Mouse (Mus musculus) hindbrain, postnatal 0 days (tissue): ENCODE measurements around the gene Nfic. TPM values are rescaled to one million over a fixed set of nuclear protein-coding genes. Genes with fewer than 3 reads are reported as not detected.
A peak's percentile ranks its signal among the peaks of the same experiment; 100 is the strongest.

Experiments
- ATAC-seq: fragments of 200-750 bp; cut with Nextera tagmentation; 2 replicates; pipeline ENCODE4 v1.8.0; 2017; ENCODE audit warnings: mild to moderate bottlenecking, moderate TSS enrichment, moderate library complexity
- DNase-seq: peaks from one replicate; pipeline ENCODE4 v3.0.0-alpha.2; 2015; ENCODE audit warnings: low spot score
- H3K27ac ChIP-seq: fragments of 300-500 bp; sonication (generic); 2 replicates; pipeline ENCODE4 v1.5.1; 2014; ENCODE audit warnings: mild to moderate bottlenecking
- H3K27me3 ChIP-seq: fragments of 300-500 bp; sonication (generic); 2 replicates; pipeline ENCODE4 v1.6.1; 2014; ENCODE audit warnings: low read length, mixed read lengths; ENCODE audit not compliant: insufficient read depth
- H3K36me3 ChIP-seq: fragments of 300-500 bp; sonication (generic); 2 replicates; pipeline ENCODE4 v1.6.1; 2014; ENCODE audit warnings: low read length, mixed read lengths; ENCODE audit not compliant: insufficient read depth
- H3K4me1 ChIP-seq: fragments of 300-500 bp; sonication (generic); 2 replicates; pipeline ENCODE4 v1.6.1; 2014; ENCODE audit warnings: antibody characterized with exemption, low read length, mixed read lengths; ENCODE audit not compliant: insufficient read depth
- H3K4me2 ChIP-seq: fragments of 300-500 bp; sonication (generic); 2 replicates; pipeline ENCODE4 v1.6.1; 2014; ENCODE audit warnings: low read depth, mild to moderate bottlenecking, low read length, moderate library complexity, mixed read lengths
- H3K4me3 ChIP-seq: fragments of 300-500 bp; sonication (generic); 2 replicates; pipeline ENCODE4 v1.5.1; 2014; ENCODE audit warnings: low read length
- H3K9ac ChIP-seq: fragments of 300-500 bp; sonication (generic); replicated peaks from 2 replicates; pipeline ENCODE4 v1.6.1; 2014; ENCODE audit warnings: mild to moderate bottlenecking, low read length, moderate library complexity, mixed read lengths
- H3K9me3 ChIP-seq: fragments of 300-500 bp; sonication (generic); 2 replicates; pipeline ENCODE4 v1.6.1; 2016; ENCODE audit warnings: low read length, mixed read lengths
- CTCF ChIP-seq: IDR thresholded peaks from 2 replicates; pipeline ENCODE4 v1.5.1; 2016; ENCODE audit warnings: antibody characterized with exemption, control low read depth, low read depth
- WGBS: fragments of 180-500 bp; shearing (Covaris S2); extraction: QIAGEN DNeasy Blood & Tissue Kit; methylation state at CpG from one replicate; pipeline ENCODE4 v1.1.7; 2014; 5-methylcytosine and 5-hydroxymethylcytosine counted together
- polyA plus RNA-seq: library from polyadenylated mRNA; unstranded; fragments of >200 nt; fragmentation: Nextera tagmentation; extraction: Ambion mirVana; gene quantifications from 2 replicates; pipeline ENCODE4 v1.2.1, GENCODE M21; 2015
- total RNA-seq: library from RNA; depleted of rRNA; stranded (reverse); fragments of >200 nt; gene quantifications from 2 replicates; pipeline ENCODE4 v1.2.3, GENCODE M21; 2014

Gene Nfic
- total and polyA plus RNA-seq, 2 experiments from 2014 or later, result 26.5 to 33.8 TPM

DNA sequence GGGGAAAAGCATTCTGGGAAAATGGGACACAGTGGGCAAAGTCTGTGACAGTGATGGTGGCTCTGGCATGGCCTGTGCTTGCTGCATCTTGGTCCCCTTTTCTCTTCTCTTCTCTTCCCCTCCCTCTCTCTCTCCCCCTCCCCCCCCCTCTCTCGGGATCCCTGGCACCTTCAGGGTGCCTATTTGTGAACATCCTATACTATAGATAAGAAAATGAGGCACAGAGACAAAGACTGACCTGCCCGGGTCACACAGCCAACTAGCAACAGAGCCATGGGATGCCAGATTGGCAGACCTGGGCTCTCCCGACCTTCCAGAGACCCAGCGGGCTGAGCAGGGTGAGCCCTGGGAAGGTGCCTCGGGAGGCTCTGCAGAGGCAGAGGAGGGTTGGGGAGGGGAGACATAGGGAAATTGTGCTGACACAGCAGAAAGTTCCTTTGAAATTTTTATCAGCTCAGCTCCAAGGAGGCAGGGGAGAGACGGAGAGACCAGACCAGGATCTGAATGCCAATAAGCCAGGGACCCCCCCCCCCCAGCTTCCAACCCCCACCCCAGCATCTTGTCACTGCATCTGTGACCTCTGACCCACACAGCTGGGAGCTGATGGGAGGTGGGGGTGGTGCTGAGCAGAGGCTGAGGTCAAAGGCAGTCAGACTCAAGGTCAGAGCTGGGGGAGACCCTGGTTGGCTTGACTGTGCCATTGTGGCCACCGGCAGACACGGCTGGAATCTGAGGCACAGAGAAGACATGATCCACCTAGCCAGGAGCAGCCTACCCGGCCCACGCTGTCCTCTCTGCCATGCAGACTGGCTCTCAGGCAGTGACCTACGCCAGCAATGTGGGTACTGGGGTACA lies 37.0 kb downstream of the Nfic start:
- H3K9ac ChIP-seq, result no peak overlapping the region
- DNase-seq, result no peak

GRCm38 (mm10) chr10:81417227-81418215 lies 37.9 kb downstream of the Nfic start:
- H3K9me3 ChIP-seq, result no peaks in the 10 kb centered on the region
- H3K27ac ChIP-seq, result peak overlapping the region; percentile 77
- no peak for DNase-seq
- no peaks in the 10 kb centered on the region for H3K27me3 ChIP-seq
- no peak for ATAC-seq
- no peak overlapping the region for H3K4me3 ChIP-seq
- no peaks in the 10 kb centered on the region for H3K36me3 ChIP-seq
- peak overlapping the region; percentile 28; the same call in 1 of the 2 replicates for H3K9ac ChIP-seq
- peak overlapping the region; percentile 42 for H3K4me2 ChIP-seq
- no peak for TF ChIP-seq CTCF
- WGBS, result 41% methylated on average over 12 of the region's 12 CpGs
- H3K4me1 ChIP-seq, result peaks cover 24% of the 10 kb centered on the region

More for the DNA sequence above, 37.0 kb downstream of the Nfic start:
- H3K4me1 ChIP-seq, result peaks cover 24% of the 10 kb centered on the region
- H3K4me2 ChIP-seq, result no peak overlapping the region
- H3K27me3 ChIP-seq, result no peaks in the 10 kb centered on the region
- 0 out of 2 replicates have a peak overlapping the region, but pooled peaks have one; percentile 77 for H3K27ac ChIP-seq
- no peaks in the 10 kb centered on the region for H3K36me3 ChIP-seq
- no peak for ATAC-seq
- H3K4me3 ChIP-seq, result no peak overlapping the region
- H3K9me3 ChIP-seq, result no peaks in the 10 kb centered on the region
- TF ChIP-seq CTCF, result no peak
- WGBS, result 45% methylated on average over 11 of the region's 11 CpGs

DNA sequence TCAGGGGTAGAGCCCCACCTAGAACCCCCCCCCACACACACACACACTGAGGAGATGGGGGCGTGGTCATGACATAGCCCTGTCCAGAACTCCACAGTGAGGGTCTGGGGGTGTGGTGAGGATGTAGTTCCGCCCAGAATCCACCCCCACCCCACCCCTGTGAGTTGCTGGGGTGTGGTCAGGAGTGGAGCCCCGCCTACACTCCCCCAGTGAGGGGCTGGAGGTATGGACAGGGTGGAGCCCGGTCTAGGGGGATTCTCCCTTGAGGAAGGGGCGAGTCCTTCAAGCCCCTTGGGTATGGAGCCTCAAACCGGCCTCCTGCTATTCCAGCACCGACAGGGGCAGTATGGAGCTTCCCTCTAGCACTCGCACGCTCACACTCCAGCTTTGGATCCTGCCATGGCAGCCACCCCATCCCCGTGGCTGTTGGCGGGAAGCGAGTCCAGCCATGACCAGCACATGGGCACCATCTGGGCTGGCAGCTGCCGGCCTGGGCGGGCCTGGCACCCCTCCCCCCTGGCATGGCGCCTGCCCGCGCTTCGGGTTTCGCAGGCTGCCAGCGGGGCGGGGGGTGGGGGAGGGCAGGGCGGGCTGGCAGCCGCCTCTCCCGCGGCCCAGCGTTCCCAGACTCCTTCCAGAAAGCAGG lies 38.7 kb downstream of the Nfic start:
- peak; percentile 79 for TF ChIP-seq CTCF
- peak; percentile 89 for ATAC-seq
- Histone ChIP-seq H3K9ac (0 out of 2 replicates have a peak overlapping the region, but pooled peaks have one; percentile 28), H3K4me1 (peaks cover 30% of the 10 kb centered on the region), H3K4me2 (peak overlapping the region; percentile 42), H3K36me3 (no peaks in the 10 kb centered on the region), H3K9me3 (no peaks in the 10 kb centered on the region), H3K4me3 (peak overlapping the region; percentile 13; the same call in 1 of the 2 replicates), H3K27me3 (no peaks in the 10 kb centered on the region), H3K27ac (peak overlapping the region; percentile 77)
- WGBS, result 3% methylated on average over 18 of the region's 26 CpGs
- peak; percentile 92 for DNase-seq

- no peaks in the 10 kb centered on the region for H3K9me3 ChIP-seq
- H3K4me2 ChIP-seq, result no peak overlapping the region
- no peaks in the 10 kb centered on the region for H3K27me3 ChIP-seq
- 63% methylated on average over 17 of the region's 17 CpGs for WGBS
- ATAC-seq (no peak), DNase-seq (no peak)
- H3K9ac ChIP-seq, result no peak overlapping the region
- H3K4me1 ChIP-seq, result peaks cover 36% of the 10 kb centered on the region
- H3K36me3 ChIP-seq, result no peaks in the 10 kb centered on the region
- H3K4me3 ChIP-seq, result no peak overlapping the region
- no peak for TF ChIP-seq CTCF
- H3K27ac ChIP-seq, result peak overlapping the region; percentile 22; the same call in 1 of the 2 replicates
These were observed 39.7 kb downstream of the Nfic start for GRCm38 (mm10) chr10:81415549-81416310.

GRCm38 (mm10) chr10:81415146-81415545 lies 40.3 kb downstream of the Nfic start:
- Histone ChIP-seq H3K27me3 (no peaks in the 10 kb centered on the region), H3K4me1 (peaks cover 36% of the 10 kb centered on the region), H3K9me3 (no peaks in the 10 kb centered on the region), H3K9ac (no peak overlapping the region), H3K27ac (peak overlapping the region; percentile 12; the same call in 1 of the 2 replicates), H3K36me3 (no peaks in the 10 kb centered on the region), H3K4me2 (no peak overlapping the region), H3K4me3 (no peak overlapping the region)
- ATAC-seq (no peak), DNase-seq (no peak)
- TF ChIP-seq CTCF, result no peak
- 80% methylated on average over 5 of the region's 5 CpGs for WGBS
